Mouse (Mus musculus): Measurements from ENCODE around the gene Pabpn1. TPM values are rescaled to one million over a fixed set of nuclear protein-coding genes. Genes with fewer than 3 reads are reported as not detected.

Pabpn1 gene
- total RNA-seq (2021) (100 to 1,000 TPM; 167 to 196 TPM), polyA plus RNA-seq (2012; rRNA removed) (69.3 and 80.4 TPM in 2 replicates)
- long read RNA-seq, transcript Pabpn1-202 (6 exons, 1,761 nt), result minor isoform, 13 of 118 reads
- long read RNA-seq, transcript Pabpn1-201 (7 exons, 1,030 nt), result major isoform, 76 of 118 reads
- long read RNA-seq, partial matches to known transcripts, result 1 of 118 reads
- long read RNA-seq, other reads (novel, unspliced or antisense), result 21 of 118 reads

- DNase-seq, result no peak
These were observed at the start of gene Pabpn1 for GRCm38 (mm10) chr14:54892200-54892599. Gene Pabpn1, plus strand, starts transcription at chr14:54892500.

GRCm38 (mm10) chr14:54843461-54843860, 48.8 kb upstream of the Pabpn1 start:
- peak; percentile 64 for DNase-seq

DNA sequence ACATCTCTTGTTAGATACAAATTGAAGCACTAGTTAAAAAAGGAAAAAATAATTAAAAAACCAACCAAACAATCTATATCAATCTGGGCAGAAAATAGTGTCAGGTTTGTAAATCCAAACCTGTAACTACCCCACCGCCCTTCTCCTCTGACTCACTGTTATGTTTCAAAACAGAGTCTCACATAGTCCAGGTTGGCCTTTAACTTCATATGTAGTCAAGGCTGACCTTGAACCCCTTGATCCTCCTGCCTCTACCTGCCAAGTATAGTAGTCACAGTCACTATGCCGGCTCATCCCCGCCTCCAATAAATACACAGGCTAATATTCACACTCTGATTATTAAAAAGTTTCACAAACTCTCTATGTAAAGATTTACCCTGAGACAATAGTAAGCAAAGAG, 36.6 kb upstream of the Pabpn1 start:
- no peak for DNase-seq

DNA sequence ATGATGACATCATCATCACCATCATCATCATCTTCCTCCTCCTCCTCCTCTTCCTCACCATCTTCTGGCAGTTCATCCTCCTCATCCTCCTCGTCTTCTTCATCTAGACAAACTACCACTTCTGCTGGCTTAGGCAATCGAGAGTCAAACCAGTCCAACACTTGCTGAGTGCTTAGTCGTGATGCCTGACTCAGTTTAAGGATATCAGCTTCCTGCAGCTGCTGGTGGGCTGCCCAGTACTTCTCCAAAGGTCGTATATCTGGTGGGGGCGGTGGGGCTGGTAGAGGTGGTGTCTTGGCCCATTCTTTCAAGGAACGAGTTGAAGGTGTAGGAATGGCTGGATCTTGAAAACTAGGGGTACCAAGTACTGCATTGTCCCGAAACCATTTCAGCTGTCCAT, 35.6 kb upstream of the Pabpn1 start:
- DNase-seq, result no peak

DNA sequence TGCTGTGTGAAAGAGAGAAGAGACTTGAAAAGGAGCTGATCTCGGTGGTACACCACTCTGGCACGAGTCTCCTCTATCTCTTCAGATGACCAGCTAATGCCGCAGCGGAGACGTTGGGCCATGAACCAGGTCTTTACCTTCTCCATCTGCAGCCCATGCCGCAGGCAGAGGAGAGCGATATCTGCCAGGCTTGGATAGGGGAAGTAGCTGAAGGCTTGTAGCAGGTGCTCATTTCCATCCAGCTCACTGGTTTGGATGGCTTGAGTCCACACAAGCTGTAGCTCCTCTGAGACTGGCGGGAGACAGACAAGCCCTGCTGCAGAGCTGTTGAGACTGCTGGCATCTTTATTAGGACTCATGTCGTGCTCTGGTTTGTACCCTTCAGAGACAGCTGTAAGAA, 34.4 kb upstream of the Pabpn1 start:
- DNase-seq, result no peak

DNA sequence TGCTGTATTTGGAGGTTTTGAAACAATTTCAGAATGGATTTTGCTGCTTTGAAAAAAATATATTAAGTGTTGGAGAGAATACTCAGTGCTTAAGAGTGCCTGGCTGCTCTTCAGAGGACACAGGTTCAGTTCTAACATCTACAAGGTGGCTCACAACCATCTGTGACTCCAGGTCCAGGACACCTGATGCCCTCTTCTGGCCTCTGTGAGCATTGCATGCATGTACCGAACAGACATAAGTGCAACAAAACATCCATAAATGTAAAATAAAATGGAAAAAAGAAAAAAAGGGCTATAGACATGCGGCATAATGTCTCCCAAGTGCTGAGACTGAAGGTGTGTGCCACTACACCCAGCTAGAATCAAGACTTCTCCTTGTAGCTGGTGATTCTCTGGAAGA, 31.8 kb upstream of the Pabpn1 start:
- peak; percentile 52 for DNase-seq

- DNase-seq, result peak; percentile 96
These were observed 28.6 kb upstream of the Pabpn1 start for GRCm38 (mm10) chr14:54863501-54864312.

- no peak for DNase-seq
These were observed 27.8 kb upstream of the Pabpn1 start for GRCm38 (mm10) chr14:54864313-54865036.

GRCm38 (mm10) chr14:54865626-54866025, 26.7 kb upstream of the Pabpn1 start:
- no peak for DNase-seq

- DNase-seq, result no peak
These were observed 26.0 kb upstream of the Pabpn1 start for GRCm38 (mm10) chr14:54866268-54866667.

- DNase-seq, result no peak
These were observed 25.4 kb upstream of the Pabpn1 start for GRCm38 (mm10) chr14:54866936-54867335.

DNA sequence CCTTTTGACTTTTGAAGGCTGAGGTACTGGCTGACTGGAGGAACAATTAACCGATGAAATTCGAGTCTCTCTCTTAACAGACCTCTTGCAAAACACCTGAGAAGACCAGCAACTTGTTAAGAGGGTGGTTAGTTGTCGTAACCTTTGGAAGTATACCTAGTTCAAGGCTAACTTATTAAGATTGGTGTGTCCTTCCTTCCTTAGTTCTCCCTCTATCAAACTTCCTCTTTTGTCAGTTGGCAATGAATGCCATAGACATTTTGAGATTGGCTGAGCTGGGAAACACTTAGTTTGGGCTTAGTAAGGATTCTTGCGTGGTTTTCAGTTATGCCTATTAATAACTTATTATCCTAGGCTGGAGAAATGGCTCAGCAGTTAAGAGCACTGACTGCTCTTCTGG, 24.3 kb upstream of the Pabpn1 start:
- no peak for DNase-seq

- DNase-seq, result no peak
These were observed 21.4 kb upstream of the Pabpn1 start, which contains the start of gene Homez for GRCm38 (mm10) chr14:54870861-54871260. Gene Homez, minus strand, starts transcription at chr14:54870961.

- DNase-seq, result no peak
These were observed 18.1 kb upstream of the Pabpn1 start for GRCm38 (mm10) chr14:54874165-54874564.

- DNase-seq, result no peak
These were observed 16.3 kb upstream of the Pabpn1 start for GRCm38 (mm10) chr14:54875844-54876538.

GRCm38 (mm10) chr14:54876539-54877047, 15.7 kb upstream of the Pabpn1 start:
- DNase-seq, result peak; percentile 97

DNA sequence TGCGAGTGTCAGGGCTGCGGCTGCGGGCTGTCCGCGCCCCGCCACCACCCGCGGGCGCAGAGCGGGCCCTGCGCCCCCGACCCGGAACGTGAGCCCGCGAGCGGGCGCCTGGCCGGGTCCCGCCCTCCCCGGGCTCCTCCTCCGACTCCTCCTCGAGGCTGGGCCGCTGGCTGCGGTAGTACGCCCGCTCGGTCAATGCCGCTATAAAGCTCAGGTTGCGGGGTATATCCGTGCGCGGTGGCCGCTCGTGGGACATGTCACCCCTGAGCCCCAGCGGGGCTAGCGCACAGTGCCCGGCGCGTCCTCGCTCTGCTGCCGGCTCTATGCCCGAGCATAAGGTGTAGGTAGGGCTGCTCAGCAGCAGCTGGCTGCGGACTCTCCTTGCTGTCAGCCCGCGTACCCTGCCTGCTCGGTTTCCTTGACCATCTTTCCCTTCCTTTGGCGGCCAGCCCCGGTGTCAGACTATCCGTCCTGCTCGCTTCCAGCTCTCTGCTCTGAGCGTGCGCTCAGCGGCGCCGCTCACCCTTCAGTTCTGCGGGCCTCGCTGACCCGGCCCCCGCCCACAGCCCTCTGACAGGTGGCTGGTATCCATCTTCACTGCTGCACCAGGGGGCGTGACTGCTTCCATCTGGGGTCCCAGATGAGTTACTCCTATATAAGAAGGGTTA, 15.1 kb upstream of the Pabpn1 start, which contains the start of gene Ppp1r3e:
Gene Ppp1r3e (minus strand): TSS at position 503 of the 668 bp plus-strand sequence.
- DNase-seq, result peak; percentile 91

DNA sequence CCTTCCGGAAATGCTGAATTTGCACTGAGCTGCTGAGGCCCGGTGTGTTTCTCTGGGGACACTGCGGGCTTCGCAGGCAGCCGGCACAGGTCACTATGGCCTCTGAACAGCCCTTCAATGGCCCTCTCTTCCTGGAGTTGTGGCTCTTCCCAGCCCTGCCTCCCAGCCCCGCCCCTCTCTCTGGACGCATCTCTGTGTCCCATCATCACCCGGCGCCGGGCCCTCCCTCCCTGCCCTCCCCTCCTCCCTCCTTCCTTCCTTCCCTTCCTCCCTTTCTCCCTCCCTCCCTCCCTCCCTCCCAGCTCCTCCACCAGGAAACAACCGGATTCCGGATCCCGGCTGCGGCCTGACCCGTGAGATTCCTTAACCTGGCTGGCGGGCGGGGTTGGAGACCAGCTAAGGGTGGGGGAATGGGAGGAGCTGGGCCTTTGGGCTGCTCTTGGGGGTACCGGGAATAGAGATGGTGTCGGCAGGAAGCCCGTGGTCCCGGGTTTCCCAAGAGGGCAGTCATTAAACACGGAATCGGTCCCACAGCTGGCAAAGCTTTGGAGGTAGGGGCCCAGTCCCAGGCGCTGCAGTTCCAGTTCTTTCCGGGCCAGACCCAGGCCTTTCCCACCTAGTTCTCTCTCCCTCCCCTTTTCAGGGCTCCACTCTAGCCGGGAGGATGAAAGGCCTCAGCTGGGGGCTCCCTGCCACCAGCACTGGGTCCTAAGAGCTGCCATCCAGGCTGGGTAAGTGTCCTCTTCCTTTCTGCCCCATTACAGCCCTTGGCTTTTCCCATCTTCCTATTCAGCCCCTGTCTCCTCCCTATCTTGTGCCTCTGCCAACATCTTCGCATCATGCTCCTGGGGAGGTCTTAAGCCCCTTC, 8.9 kb upstream of the Pabpn1 start, which contains the start of the genes Bcl2l2 and Gm20521:
Gene Bcl2l2 (plus strand): TSS at position 224 of the 868 bp plus-strand sequence.
Gene Gm20521 (plus strand): TSS at position 288 of the 868 bp plus-strand sequence.
- DNase-seq, result peak; percentile 92

DNA sequence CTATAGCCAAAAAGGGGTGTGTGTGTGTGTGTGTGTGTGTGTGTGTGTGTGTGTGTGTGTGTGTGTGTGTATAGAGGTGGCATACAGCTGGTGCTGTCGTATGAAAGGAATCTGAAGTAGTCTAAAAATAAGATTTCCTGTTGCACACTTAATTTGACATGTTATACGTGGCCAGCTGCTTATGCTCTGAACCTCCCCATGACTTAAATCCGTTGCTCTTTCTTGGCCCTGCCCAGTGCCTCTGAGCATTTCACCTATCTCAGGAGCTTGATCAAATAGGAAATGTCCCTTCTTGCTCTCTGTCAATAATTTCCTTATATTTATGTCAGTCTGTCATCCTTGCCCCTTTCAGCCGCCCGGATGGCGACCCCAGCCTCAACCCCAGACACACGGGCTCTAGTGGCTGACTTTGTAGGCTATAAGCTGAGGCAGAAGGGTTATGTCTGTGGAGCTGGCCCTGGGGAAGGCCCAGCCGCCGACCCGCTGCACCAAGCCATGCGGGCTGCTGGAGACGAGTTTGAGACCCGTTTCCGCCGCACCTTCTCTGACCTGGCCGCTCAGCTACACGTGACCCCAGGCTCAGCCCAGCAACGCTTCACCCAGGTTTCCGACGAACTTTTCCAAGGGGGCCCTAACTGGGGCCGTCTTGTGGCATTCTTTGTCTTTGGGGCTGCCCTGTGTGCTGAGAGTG, 8.1 kb upstream of the Pabpn1 start:
- DNase-seq, result no peak

Measured in adrenal gland, adult 2 months (tissue).